Mouse (Mus musculus) heart, adult 2 months (tissue): ENCODE data around the gene Fahd2a. TPM values are rescaled to one million over a fixed set of nuclear protein-coding genes. Genes with fewer than 3 reads are reported as not detected.
A peak's percentile ranks its signal among the peaks of the same experiment; 100 is the strongest.

Experiments
- DNase-seq, 2 experiments: peaks; one replicate each; pipeline ENCODE4 v3.0.0; 2021
- H3K27ac ChIP-seq: fragments of 200-600 bp; 2 replicates; pipeline ENCODE4 v1.8.1; 2022
- H3K27me3 ChIP-seq: fragments of 200-500 bp; 2 replicates; pipeline ENCODE4 v1.6.1; 2012; ENCODE audit warnings: mild to moderate bottlenecking, low read length, inconsistent platforms, mixed read lengths; ENCODE audit not compliant: control insufficient read depth, insufficient read depth
- H3K36me3 ChIP-seq: fragments of 200-500 bp; 2 replicates; pipeline ENCODE4 v1.6.1; 2012; ENCODE audit warnings: low read length, inconsistent platforms; ENCODE audit not compliant: control insufficient read depth, insufficient read depth
- H3K4me1 ChIP-seq: fragments of 200-500 bp; 2 replicates; pipeline ENCODE4 v1.6.1; 2011; ENCODE audit warnings: low read length; ENCODE audit not compliant: control insufficient read depth, insufficient read depth
- H3K4me3 ChIP-seq: fragments of 200-600 bp; 2 replicates; pipeline ENCODE4 v1.8.1; 2022
- H3K79me2 ChIP-seq: fragments of 200-500 bp; replicated peaks from 2 replicates; pipeline ENCODE4 v1.6.1; 2012; ENCODE audit warnings: mild to moderate bottlenecking, inconsistent platforms, low read length, moderate library complexity, mixed read lengths; ENCODE audit not compliant: control insufficient read depth, insufficient read depth
- H3K9ac ChIP-seq: fragments of 200-500 bp; 2 replicates; pipeline ENCODE4 v1.6.1; 2012; ENCODE audit warnings: low read depth, mild to moderate bottlenecking, control low read depth, inconsistent platforms, low read length, mixed read lengths
- CTCF ChIP-seq: fragments of 200-600 bp; IDR thresholded peaks from 2 replicates; pipeline ENCODE4 v1.8.1; 2022; ENCODE audit warnings: antibody characterized with exemption, mild to moderate bottlenecking, moderate library complexity
- EP300 ChIP-seq: fragments of 200-500 bp; IDR thresholded peaks from 2 replicates; pipeline ENCODE4 v1.6.1; 2011; ENCODE audit warnings: low read depth, low read length, control low read depth; ENCODE audit not compliant: insufficient read depth
- POLR2A ChIP-seq: fragments of 200-500 bp; IDR thresholded peaks from 2 replicates; pipeline ENCODE4 v1.6.1; 2011; ENCODE audit warnings: mild to moderate bottlenecking, low read depth, low read length, control low read depth; ENCODE audit not compliant: insufficient read depth
- WGBS: fragments of 180-500 bp; shearing (Covaris S2); methylation state at CpG from one replicate; pipeline ENCODE4 v1.1.7; 2018; 5-methylcytosine and 5-hydroxymethylcytosine counted together
- intact Hi-C: fragments of 180-260 bp; cut with DNase I; formaldehyde crosslinking; loops from one replicate; pipeline ENCODE4 v1.15.1; 2025
- polyA plus RNA-seq: library from polyadenylated mRNA; depleted of rRNA; stranded (reverse); fragments of >200 nt; gene quantifications from 2 replicates; pipeline ENCODE4 v1.2.3, GENCODE M21; 2012
- total RNA-seq, 2 experiments: library from RNA; stranded (reverse); gene quantifications; 2 replicates each; pipeline ENCODE4 v1.2.3; 2021

Gene Fahd2a
- total and polyA plus RNA-seq, 3 experiments = 34.5 to 44.5 (median 42.5) TPM

GRCm38 (mm10) chr2:127430238-127430637, 14.1 kb downstream of the Fahd2a start:
- H3K27ac ChIP-seq = no peak overlapping the region
- H3K36me3 ChIP-seq = no peaks in the 10 kb centered on the region
- WGBS = 8% methylated on average over 3 of the region's 3 CpGs
- intact Hi-C loops = loop anchor here (1.0 kb wide), 1 partner anchor 68 kb away; no protein-coding TSS in a partner anchor
- DNase-seq = peak; percentile 36 to 37
- no peaks in the 10 kb centered on the region for H3K79me2 ChIP-seq
- H3K27me3 ChIP-seq = no peaks in the 10 kb centered on the region
- no peak overlapping the region for H3K4me3 ChIP-seq
- TF ChIP-seq POLR2A (no peak), CTCF (peak; percentile 86), EP300 (0 out of 2 replicates have a peak, but pooled peaks have one; percentile 6)
- no peak overlapping the region for H3K9ac ChIP-seq
- no peaks in the 10 kb centered on the region for H3K4me1 ChIP-seq

- WGBS = 78% methylated on average over 17 of the region's 17 CpGs
- Histone ChIP-seq H3K4me1 (no peaks in the 10 kb centered on the region), H3K79me2 (no peaks in the 10 kb centered on the region), H3K36me3 (no peaks in the 10 kb centered on the region), H3K9ac (no peak within 1 kb of the TSS), H3K27ac (no peak within 1 kb of the TSS), H3K4me3 (no peak within 1 kb of the TSS), H3K27me3 (no peaks in the 10 kb centered on the region)
- TF ChIP-seq POLR2A (no peak), EP300 (no peak), CTCF (no peak)
- no peak for DNase-seq
- intact Hi-C loops = no loop called here
Measured at GRCm38 (mm10) chr2:127424977-127425376, 19.4 kb downstream of the Fahd2a start, which contains the start of gene Gpat2. Gene Gpat2 (plus strand): TSS chr2:127425199.

GRCm38 (mm10) chr2:127418266-127418970, 25.9 kb downstream of the Fahd2a start:
- H3K4me1 ChIP-seq = no peaks in the 10 kb centered on the region
- H3K36me3 ChIP-seq = no peaks in the 10 kb centered on the region
- no peak for TF ChIP-seq EP300
- TF ChIP-seq POLR2A = no peak
- TF ChIP-seq CTCF = no peak
- intact Hi-C loops = no loop called here
- no peak overlapping the region for H3K27ac ChIP-seq
- WGBS = 57% methylated on average over 10 of the region's 10 CpGs
- DNase-seq = no peak
- H3K4me3 ChIP-seq = no peak overlapping the region
- no peaks in the 10 kb centered on the region for H3K79me2 ChIP-seq
- H3K9ac ChIP-seq = no peak overlapping the region
- no peaks in the 10 kb centered on the region; the same call in 1 of the 2 replicates for H3K27me3 ChIP-seq

- Histone ChIP-seq H3K36me3 (no peaks in the 10 kb centered on the region), H3K4me3 (no peak overlapping the region), H3K4me1 (no peaks in the 10 kb centered on the region), H3K9ac (no peak overlapping the region), H3K79me2 (no peaks in the 10 kb centered on the region), H3K27ac (no peak overlapping the region), H3K27me3 (no peaks in the 10 kb centered on the region; the same call in 1 of the 2 replicates)
- no peak for DNase-seq
- 77% methylated on average over 3 of the region's 3 CpGs for WGBS
- TF ChIP-seq POLR2A (no peak), CTCF (no peak), EP300 (no peak)
- intact Hi-C loops = no loop called here
Measured at GRCm38 (mm10) chr2:127416706-127417105, 27.7 kb downstream of the Fahd2a start.

GRCm38 (mm10) chr2:127415806-127416205, 28.6 kb downstream of the Fahd2a start:
- no peaks in the 10 kb centered on the region for H3K36me3 ChIP-seq
- H3K9ac ChIP-seq = no peak overlapping the region
- H3K27ac ChIP-seq = no peak overlapping the region
- intact Hi-C loops = no loop called here
- DNase-seq = no peak
- H3K79me2 ChIP-seq = no peaks in the 10 kb centered on the region
- H3K4me3 ChIP-seq = no peak overlapping the region
- no peaks in the 10 kb centered on the region; the same call in 1 of the 2 replicates for H3K27me3 ChIP-seq
- no peaks in the 10 kb centered on the region for H3K4me1 ChIP-seq
- WGBS = 63% methylated on average over 10 of the region's 10 CpGs
- TF ChIP-seq POLR2A (no peak), EP300 (no peak), CTCF (no peak)

- DNase-seq = no peak
- WGBS = 76% methylated on average over 6 of the region's 6 CpGs
- intact Hi-C loops = no loop called here
Measured at GRCm38 (mm10) chr2:127411126-127411525, 33.2 kb downstream of the Fahd2a start.

More at GRCm38 (mm10) chr2:127411126-127411525, 33.2 kb downstream of the Fahd2a start:
- no peak for TF ChIP-seq POLR2A
- no peak for TF ChIP-seq EP300
- no peak for TF ChIP-seq CTCF
- Histone ChIP-seq H3K36me3 (no peaks in the 10 kb centered on the region), H3K4me1 (no peaks in the 10 kb centered on the region), H3K27ac (no peak overlapping the region), H3K9ac (no peak overlapping the region), H3K79me2 (no peaks in the 10 kb centered on the region), H3K27me3 (no peaks in the 10 kb centered on the region; the same call in 1 of the 2 replicates), H3K4me3 (no peak overlapping the region)
